Mouse (Mus musculus): ENCODE measurements around the gene Gstt4.

DNA sequence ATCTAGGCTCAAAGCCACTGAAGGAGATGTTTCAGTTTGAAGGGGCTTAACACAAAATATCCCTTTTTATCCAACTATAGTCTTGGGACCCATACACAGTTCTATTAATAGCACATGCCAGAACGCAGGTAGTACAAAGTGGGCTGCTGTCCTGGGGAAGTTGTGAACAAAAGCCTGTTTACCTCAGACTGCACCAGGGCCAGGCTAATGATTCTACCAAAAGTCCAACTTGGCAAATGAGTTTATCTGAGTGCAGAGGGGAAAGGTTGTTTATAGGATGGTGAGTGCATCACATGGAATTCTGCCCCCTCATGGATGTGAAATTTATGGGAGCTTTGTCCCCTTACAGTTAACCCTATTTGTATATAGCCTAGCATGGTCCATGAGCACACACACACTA lies 22.5 kb upstream of the Gstt4 start:
- TF ChIP-seq CTCF (IDR thresholded peaks at IDR 0.05): no peak
- TF ChIP-seq EP300 (IDR thresholded peaks at IDR 0.05): no peak
